Mouse (Mus musculus) embryonic stem cell, embryonic (primary cell): Measurements from ENCODE around the gene Snip1.

ENCODE experiments used
- CTCF ChIA-PET, 4 experiments: fragments of 300-600 bp in 2 of 4; fragments of 350-600 bp in 2 of 4; sonication (Branson Sonifier 250); formaldehyde crosslinking; loops; one replicate each; lab custom pipeline; 2022; ENCODE audit warnings: inconsistent platforms in 2 of 4; lab: Charles Lee
- POLR2A ChIA-PET, 4 experiments: fragments of 300-600 bp in 2 of 4; fragments of 350-600 bp in 2 of 4; sonication (Branson Sonifier 250); formaldehyde crosslinking; loops; one replicate each; lab custom pipeline; 2022; ENCODE audit warnings: antibody characterized with exemption in 4 of 4, inconsistent platforms in 1 of 4; lab: Charles Lee

The Snip1 gene

GRCm38 (mm10) chr4:125078698-125079097 lies 12.2 kb downstream of the Snip1 start:
- CTCF ChIA-PET, result no interaction called here
- POLR2A ChIA-PET, result interaction anchor here in 2 of 4 experiments (0.9 to 1.2 kb wide), 3 partner anchors 12 to 163 kb away, joined by 3 to 4 read pairs (median 3); partner anchors contain the start of genes Dnali1 (in 1 of the 2) and Snip1 (in 1 of the 2)

GRCm38 (mm10) chr4:125084403-125085345 lies 18.2 kb downstream of the Snip1 start, which contains the start of gene Meaf6:
Gene Meaf6 (plus strand): TSS chr4:125085134.
- ChIA-PET POLR2A (interaction anchor here (0.6 to 4.2 kb wide), 40 partner anchors 9 to 852 kb away, joined by 3 to 32 read pairs (median 5); partner anchors contain the start of genes 9930104L06Rik (in 3 of the 4) and Snip1 (in 3 of the 4)), CTCF (interaction anchor here (0.5 to 3.7 kb wide), 48 partner anchors 8 to 1132 kb away, joined by 3 to 25 read pairs (median 4); partner anchors contain the start of genes Snip1 (in 2 of the 4), 9930104L06Rik (in 1 of the 4), Dnali1 (in 1 of the 4) and Mtf1 (in 1 of the 4))

GRCm38 (mm10) chr4:125085346-125085841 lies 18.9 kb downstream of the Snip1 start:
- ChIA-PET POLR2A (interaction anchor here (0.6 to 4.2 kb wide), 49 partner anchors 8 to 1011 kb away, joined by 3 to 32 read pairs (median 4); partner anchors contain the start of genes 9930104L06Rik (in 3 of the 4), Snip1 (in 3 of the 4) and Lsm10 (in 1 of the 4)), CTCF (interaction anchor here (0.5 to 3.7 kb wide), 39 partner anchors 9 to 1132 kb away, joined by 3 to 25 read pairs (median 4); partner anchors contain the start of genes Snip1 (in 2 of the 4) and Dnali1 (in 1 of the 4))

- ChIA-PET CTCF (interaction anchor here in 1 of 4 experiments (1.0 kb wide), 1 partner anchor 8 kb away, joined by 3 read pairs; no protein-coding TSS in a partner anchor), POLR2A (interaction anchor here in 2 of 4 experiments (0.6 to 4.3 kb wide), 4 partner anchors 9 to 156 kb away, joined by 3 to 32 read pairs (median 4); partner anchors contain the start of genes 9930104L06Rik (in 1 of the 2) and Meaf6 (in 1 of the 2))
Measured at GRCm38 (mm10) chr4:125093031-125093430, 26.6 kb downstream of the Snip1 start.

- ChIA-PET CTCF (interaction anchor here (0.5 to 2.0 kb wide), 6 partner anchors 10 to 153 kb away, joined by 3 to 9 read pairs (median 6); partner anchors contain the start of gene Meaf6 (in 2 of the 4)), POLR2A (interaction anchor here in 2 of 4 experiments (1.0 to 4.3 kb wide), 6 partner anchors 10 to 149 kb away, joined by 3 to 32 read pairs (median 4); partner anchors contain the start of gene Meaf6 (in 1 of the 2))
Measured at GRCm38 (mm10) chr4:125096066-125096465, 29.6 kb downstream of the Snip1 start.

GRCm38 (mm10) chr4:125097412-125097811 lies 30.9 kb downstream of the Snip1 start:
- POLR2A ChIA-PET, result interaction anchor here in 2 of 4 experiments (1.0 to 1.6 kb wide), 4 partner anchors 10 to 13 kb away, joined by 3 to 5 read pairs (median 3); partner anchors contain the start of gene Meaf6 (in 1 of the 2)
- CTCF ChIA-PET, result interaction anchor here (0.6 to 2.0 kb wide), 8 partner anchors 9 to 1159 kb away, joined by 3 to 8 read pairs (median 4); partner anchors contain the start of gene Meaf6 (in 2 of the 4)

- POLR2A ChIA-PET, result interaction anchor here (0.6 to 3.3 kb wide), 20 partner anchors 12 to 284 kb away, joined by 3 to 22 read pairs (median 4); partner anchors contain the start of genes Meaf6 (in 3 of the 4), Snip1 (in 2 of the 4) and 9930104L06Rik (in 1 of the 4)
- CTCF ChIA-PET, result interaction anchor here (0.6 to 2.2 kb wide), 69 partner anchors 8 to 906 kb away, joined by 3 to 25 read pairs (median 4); partner anchors contain the start of genes Meaf6 (in 3 of the 4), 9930104L06Rik (in 1 of the 4), Dnali1 (in 1 of the 4) and Sf3a3 (in 1 of the 4)
Measured at GRCm38 (mm10) chr4:125099458-125099857, 33.0 kb downstream of the Snip1 start.

- ChIA-PET CTCF (interaction anchor here in 3 of 4 experiments (0.6 to 1.7 kb wide), 5 partner anchors 14 to 18 kb away, joined by 3 to 6 read pairs (median 5); partner anchors contain the start of gene Meaf6 (in 2 of the 3)), POLR2A (interaction anchor here in 3 of 4 experiments (0.6 to 3.3 kb wide), 4 partner anchors 12 to 115 kb away, joined by 3 to 22 read pairs (median 5); partner anchors contain the start of gene Meaf6 (in 1 of the 3))
Measured at GRCm38 (mm10) chr4:125101334-125101733, 34.9 kb downstream of the Snip1 start.

- ChIA-PET CTCF (interaction anchor here (0.6 to 2.0 kb wide), 6 partner anchors 9 to 841 kb away, joined by 3 to 16 read pairs (median 4); no protein-coding TSS in a partner anchor), POLR2A (interaction anchor here in 3 of 4 experiments (0.7 to 3.5 kb wide), 12 partner anchors 9 to 420 kb away, joined by 3 to 21 read pairs (median 4); partner anchors contain the start of gene Meaf6 (in 1 of the 3))
Measured at GRCm38 (mm10) chr4:125105354-125105753, 38.9 kb downstream of the Snip1 start.

- ChIA-PET POLR2A (interaction anchor here in 3 of 4 experiments (0.5 to 5.1 kb wide), 22 partner anchors 8 to 262 kb away, joined by 3 to 35 read pairs (median 4); partner anchors contain the start of genes Meaf6 (in 2 of the 3) and Snip1 (in 1 of the 3)), CTCF (interaction anchor here (0.5 to 2.8 kb wide), 45 partner anchors 8 to 882 kb away, joined by 3 to 17 read pairs (median 4); partner anchors contain the start of genes Meaf6 (in 2 of the 4) and Mtf1 (in 1 of the 4))
Measured at GRCm38 (mm10) chr4:125114638-125115037, 48.2 kb downstream of the Snip1 start.

GRCm38 (mm10) chr4:125115081-125115480 lies 48.6 kb downstream of the Snip1 start:
- POLR2A ChIA-PET, result interaction anchor here in 3 of 4 experiments (0.6 to 5.1 kb wide), 24 partner anchors 8 to 299 kb away, joined by 3 to 35 read pairs (median 4); partner anchors contain the start of genes Meaf6 (in 2 of the 3), 9930104L06Rik (in 1 of the 3) and Snip1 (in 1 of the 3)

GRCm38 (mm10) chr4:125115710-125116089 lies 49.2 kb downstream of the Snip1 start:
- POLR2A ChIA-PET, result interaction anchor here in 3 of 4 experiments (0.5 to 5.1 kb wide), 18 partner anchors 9 to 1067 kb away, joined by 3 to 35 read pairs (median 3); partner anchors contain the start of genes 9930104L06Rik (in 1 of the 3), Meaf6 (in 1 of the 3) and Snip1 (in 1 of the 3)
- CTCF ChIA-PET, result interaction anchor here in 3 of 4 experiments (0.6 to 2.8 kb wide), 20 partner anchors 9 to 847 kb away, joined by 3 to 17 read pairs (median 6); partner anchors contain the start of gene Meaf6 (in 1 of the 3)

More at GRCm38 (mm10) chr4:125115081-125115480, 48.6 kb downstream of the Snip1 start:
- CTCF ChIA-PET, result interaction anchor here (0.5 to 2.8 kb wide), 48 partner anchors 8 to 881 kb away, joined by 3 to 17 read pairs (median 4); partner anchors contain the start of genes Meaf6 (in 2 of the 4) and Mtf1 (in 1 of the 4)

- CTCF ChIA-PET, result interaction anchor here in 3 of 4 experiments (0.6 to 2.6 kb wide), 14 partner anchors 10 to 240 kb away, joined by 3 to 17 read pairs (median 4); partner anchors contain the start of gene Meaf6 (in 2 of the 3)
- POLR2A ChIA-PET, result interaction anchor here in 3 of 4 experiments (0.5 to 5.1 kb wide), 26 partner anchors 8 to 1067 kb away, joined by 3 to 35 read pairs (median 4); partner anchors contain the start of genes 9930104L06Rik (in 1 of the 3) and Meaf6 (in 1 of the 3)
Measured at GRCm38 (mm10) chr4:125116090-125116861, 49.8 kb downstream of the Snip1 start.

GRCm38 (mm10) chr4:125116929-125117328 lies 50.5 kb downstream of the Snip1 start:
- CTCF ChIA-PET, result interaction anchor here in 3 of 4 experiments (1.0 to 1.9 kb wide), 6 partner anchors 18 to 174 kb away, joined by 3 to 8 read pairs (median 4); partner anchors contain the start of gene Meaf6 (in 1 of the 3)
- POLR2A ChIA-PET, result interaction anchor here in 3 of 4 experiments (0.6 to 5.1 kb wide), 18 partner anchors 9 to 304 kb away, joined by 3 to 35 read pairs (median 4); partner anchors contain the start of gene Meaf6 (in 1 of the 3)

GRCm38 (mm10) chr4:125117902-125118320 lies 51.4 kb downstream of the Snip1 start:
- POLR2A ChIA-PET, result interaction anchor here in 3 of 4 experiments (0.8 to 5.1 kb wide), 11 partner anchors 8 to 195 kb away, joined by 3 to 35 read pairs (median 4); no protein-coding TSS in a partner anchor
- CTCF ChIA-PET, result interaction anchor here (0.6 to 3.0 kb wide), 15 partner anchors 11 to 788 kb away, joined by 3 to 9 read pairs (median 3); partner anchors contain the start of gene Meaf6 (in 1 of the 4)
